Mouse (Mus musculus) CH12.LX (cell line): ENCODE measurements around the gene Hoxa13. TPM values are rescaled to one million over a fixed set of nuclear protein-coding genes. Genes with fewer than 3 reads are reported as not detected.

Experiments
- DNase-seq: peaks from one replicate; pipeline ENCODE4 v3.0.0-alpha.2; 2013; ENCODE audit errors: extremely low read depth
- H3K27ac ChIP-seq: 2 replicates; pipeline ENCODE4 v1.5.1; 2012; ENCODE audit warnings: low read depth, mild to moderate bottlenecking, control low read depth, moderate library complexity; ENCODE audit not compliant: insufficient read depth
- H3K27me3 ChIP-seq: replicated peaks from 2 replicates; pipeline ENCODE3; 2012; ENCODE audit warnings: inconsistent platforms
- H3K36me3 ChIP-seq, 2 experiments: replicated peaks in 1 of 2; 2 replicates each; pipeline versions ENCODE3 to v1.6.1; 2012; ENCODE audit warnings: inconsistent platforms in 1 of 2, low read length in 1 of 2, mild to moderate bottlenecking in 1 of 2, mixed read lengths in 1 of 2, moderate library complexity in 1 of 2; ENCODE audit not compliant: control insufficient read depth in 1 of 2, insufficient read depth in 1 of 2
- H3K4me1 ChIP-seq, 2 experiments: 2 replicates each; pipeline ENCODE4 v1.6.1; 2012; ENCODE audit warnings: inconsistent platforms in 1 of 2, moderate library complexity in 1 of 2; ENCODE audit not compliant: insufficient read depth in 2 of 2, control insufficient read depth in 1 of 2
- H3K4me2 ChIP-seq: 2 replicates; pipeline ENCODE4 v1.6.1; 2012; ENCODE audit warnings: low read depth, mild to moderate bottlenecking, control low read depth; ENCODE audit not compliant: poor library complexity, insufficient read depth, severe bottlenecking
- H3K4me3 ChIP-seq, 3 experiments: fragments of 150-350 bp in 1 of 3; sonication (generic) in 1 of 3; replicated peaks in 1 of 3; 2 replicates each; pipeline versions ENCODE3 to v1.5.1; 2011 to 2012; ENCODE audit warnings: low read depth in 2 of 3, low read length in 2 of 3, mild to moderate bottlenecking in 2 of 3, moderate library complexity in 2 of 3, control low read depth in 1 of 3, improper control_type of control experiment in 1 of 3, inconsistent platforms in 1 of 3, mixed read lengths in 1 of 3; ENCODE audit not compliant: poor library complexity in 1 of 3
- H3K79me2 ChIP-seq: replicated peaks from 2 replicates; pipeline ENCODE4 v1.6.1; 2012; ENCODE audit warnings: mild to moderate bottlenecking, moderate library complexity; ENCODE audit not compliant: control insufficient read depth, poor library complexity, insufficient read depth, severe bottlenecking; ENCODE audit errors: extremely low read depth
- H3K9ac ChIP-seq: 2 replicates; pipeline ENCODE4 v1.6.1; 2012; ENCODE audit warnings: low read depth, mild to moderate bottlenecking, control low read depth, moderate library complexity; ENCODE audit not compliant: insufficient read depth
- H3K9me3 ChIP-seq: replicated peaks from 2 replicates; pipeline ENCODE3; 2012; ENCODE audit warnings: low read length, inconsistent platforms, mixed read lengths
- BHLHE40 ChIP-seq: IDR thresholded peaks from 2 replicates; pipeline ENCODE4 v1.6.1; 2011; ENCODE audit warnings: mild to moderate bottlenecking, low read depth, low read length, improper control_type of control experiment
- CHD1 ChIP-seq: IDR thresholded peaks from 2 replicates; pipeline ENCODE4 v1.6.1; 2012; ENCODE audit warnings: low read depth, low read length, improper control_type of control experiment, inconsistent platforms
- CHD2 ChIP-seq: IDR thresholded peaks from 2 replicates; pipeline ENCODE4 v1.6.1; 2011; ENCODE audit warnings: low read length, improper control_type of control experiment
- E2F4 ChIP-seq: IDR thresholded peaks from 2 replicates; pipeline ENCODE4 v1.6.1; 2011; ENCODE audit warnings: low read depth, low read length, improper control_type of control experiment; ENCODE audit not compliant: insufficient replicate concordance
- JUN ChIP-seq: IDR thresholded peaks from 2 replicates; pipeline ENCODE4 v1.6.1; 2011; ENCODE audit warnings: low read depth, mild to moderate bottlenecking, low read length, improper control_type of control experiment, moderate library complexity; ENCODE audit not compliant: insufficient read depth
- JUND ChIP-seq: conservative IDR thresholded peaks from 2 replicates; pipeline ENCODE4 v1.6.1; 2011; ENCODE audit warnings: low read depth, low read length, improper control_type of control experiment
- MAFK ChIP-seq: IDR thresholded peaks from 2 replicates; pipeline ENCODE4 v1.6.1; 2011; ENCODE audit warnings: low read length, improper control_type of control experiment; ENCODE audit not compliant: insufficient replicate concordance
- MAX ChIP-seq: IDR thresholded peaks from 2 replicates; pipeline ENCODE4 v1.6.1; 2011; ENCODE audit warnings: low read length, improper control_type of control experiment
- MXI1 ChIP-seq: IDR thresholded peaks from 2 replicates; pipeline ENCODE4 v1.6.1; 2011; ENCODE audit warnings: mild to moderate bottlenecking, low read depth, low read length, improper control_type of control experiment
- PAX5 ChIP-seq: IDR thresholded peaks from 2 replicates; pipeline ENCODE4 v1.6.1; 2012; ENCODE audit warnings: low read length, inconsistent platforms, mixed read lengths
- POLR2AphosphoS2 ChIP-seq: IDR thresholded peaks from 2 replicates; pipeline ENCODE4 v1.6.1; 2011; ENCODE audit warnings: low read depth, low read length, improper control_type of control experiment
- RAD21 ChIP-seq: IDR thresholded peaks from 2 replicates; pipeline ENCODE4 v1.6.1; 2011; ENCODE audit warnings: low read depth, mild to moderate bottlenecking, low read length, improper control_type of control experiment, moderate library complexity
- SMC3 ChIP-seq: IDR thresholded peaks from 2 replicates; pipeline ENCODE4 v1.6.1; 2011; ENCODE audit warnings: low read depth, low read length, improper control_type of control experiment
- TBP ChIP-seq: conservative IDR thresholded peaks from 2 replicates; pipeline ENCODE4 v1.6.1; 2011; ENCODE audit warnings: low read depth, low read length, improper control_type of control experiment
- USF2 ChIP-seq: conservative IDR thresholded peaks from 2 replicates; pipeline ENCODE4 v1.6.1; 2011; ENCODE audit warnings: low read depth, low read length, improper control_type of control experiment
- ZKSCAN1 ChIP-seq: IDR thresholded peaks from 2 replicates; pipeline ENCODE4 v1.6.1; 2012; ENCODE audit warnings: low read depth, inconsistent platforms, low read length, improper control_type of control experiment, borderline replicate concordance
- ZNF384 ChIP-seq: IDR thresholded peaks from 2 replicates; pipeline ENCODE4 v1.6.1; 2012; ENCODE audit warnings: low read depth, low read length, improper control_type of control experiment, inconsistent platforms
- dilution Hi-C: fragments of 300-500 bp; cut with MboI; formaldehyde crosslinking; loops from 2 replicates; pipeline ENCODE4 v1.14.3; 2020; ENCODE audit warnings: low sequenced_read_pairs; ENCODE audit not compliant: extremely low pct_unique_long_range_greater_than_20kb, extremely low pct_ligation_motif_present
- in situ Hi-C: fragments of 300-500 bp; cut with MboI; formaldehyde crosslinking; loops from 3 replicates; pipeline ENCODE4 v1.14.3; 2019; ENCODE audit warnings: low sequenced_read_pairs, low pct_ligation_motif_present, low pct_unique_long_range_greater_than_20kb, mixed read lengths
- polyA plus RNA-seq: library from polyadenylated mRNA; unstranded; fragments of >175 nt; gene quantifications from 2 replicates; pipeline ENCODE4 v1.2.1, GENCODE M21; 2012; ENCODE audit warnings: low read depth; ENCODE audit not compliant: insufficient read length
- total RNA-seq, 2 experiments: library from RNA; depleted of rRNA; stranded (reverse); fragments of 300-350 nt in 1 of 2; fragments of >200 nt in 1 of 2; gene quantifications; 2 replicates each; pipeline ENCODE4 v1.2.3; 2012 to 2014

Gene Hoxa13
- total and polyA plus RNA-seq, 3 experiments: 0.17 TPM; not detected in 2

DNA sequence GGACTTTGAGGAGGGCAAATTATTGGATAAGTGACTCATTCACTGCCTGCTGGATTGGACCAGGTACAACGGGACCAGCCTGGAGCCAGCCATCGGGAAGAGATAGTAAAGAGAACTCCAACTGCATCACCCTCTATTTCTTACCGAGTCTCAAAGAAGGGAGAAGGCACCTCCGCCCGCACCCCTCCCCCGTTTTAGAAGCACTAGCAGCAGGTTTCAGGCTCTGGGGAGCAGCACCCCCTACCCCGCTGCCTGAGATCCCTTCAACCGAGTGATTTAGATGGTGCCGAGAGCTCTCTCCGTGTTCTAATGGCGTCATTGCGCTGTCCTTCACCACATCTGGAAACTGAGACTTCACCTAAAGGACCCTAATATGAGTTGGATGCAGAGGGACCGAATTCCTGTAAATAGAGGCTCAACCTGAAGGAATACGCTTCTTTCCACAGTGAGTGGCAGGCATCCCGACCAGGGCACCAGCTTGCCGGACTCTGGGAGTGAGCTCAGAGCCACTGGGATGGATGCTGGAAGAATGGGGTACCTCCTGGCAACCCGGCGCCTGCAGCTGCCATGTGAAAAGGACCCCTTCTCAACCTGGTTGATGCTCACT lies 4.7 kb upstream of the Hoxa13 start:
- DNase-seq: no peak
- no peak overlapping the region for H3K9ac ChIP-seq
- in situ Hi-C loops: loop anchor here (10.0 to 25.0 kb wide), 2 partner anchors 569 to 647 kb away; no protein-coding TSS in a partner anchor
- no peak overlapping the region for H3K27ac ChIP-seq
- no peaks in the 10 kb centered on the region for H3K36me3 ChIP-seq
- dilution Hi-C loops: no loop called here
- H3K79me2 ChIP-seq: no peaks in the 10 kb centered on the region
- H3K4me2 ChIP-seq: no peak overlapping the region
- H3K9me3 ChIP-seq: no peaks in the 10 kb centered on the region
- TF ChIP-seq PAX5 (no peak), USF2 (no peak), TBP (no peak), MXI1 (no peak), JUND (no peak)
- peaks cover 0 to 4% of the 10 kb centered on the region in 2 experiments; a peak in 1 of 4 replicates for H3K4me1 ChIP-seq
- H3K27me3 ChIP-seq: peaks cover 20% of the 10 kb centered on the region
- H3K4me3 ChIP-seq: no peak overlapping the region

GRCm38 (mm10) chr6:52264106-52264790 lies 3.6 kb upstream of the Hoxa13 start:
- dilution Hi-C loops (no loop called here), in situ Hi-C loops (loop anchor here (10.0 to 25.0 kb wide), 2 partner anchors 571 to 648 kb away; no protein-coding TSS in a partner anchor)
- no peak for DNase-seq
- Histone ChIP-seq H3K79me2 (no peaks in the 10 kb centered on the region), H3K9ac (no peak overlapping the region), H3K27me3 (peaks cover 21% of the 10 kb centered on the region), H3K27ac (no peak overlapping the region), H3K36me3 (no peaks in the 10 kb centered on the region), H3K4me2 (no peak overlapping the region), H3K4me3 (no peak overlapping the region), H3K9me3 (peaks cover 5% of the 10 kb centered on the region), H3K4me1 (peaks cover 0 to 4% of the 10 kb centered on the region in 2 experiments; a peak in 1 of 4 replicates)
- TF ChIP-seq MAFK: no peak

DNA sequence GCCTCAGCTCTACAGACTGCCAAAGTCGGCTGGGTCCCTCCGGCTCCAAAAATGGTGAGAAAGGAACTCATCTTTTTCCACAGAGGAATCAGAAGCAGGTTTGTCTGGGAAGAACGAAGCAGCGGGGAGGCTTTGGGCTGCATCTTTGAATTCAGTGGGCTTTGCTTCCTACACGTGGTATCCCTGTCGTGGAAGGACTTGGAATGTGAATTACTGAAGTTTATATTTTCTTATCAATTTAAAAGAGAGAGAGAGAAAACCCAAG lies 2.6 kb upstream of the Hoxa13 start:
- Histone ChIP-seq H3K27me3 (peaks cover 23% of the 10 kb centered on the region), H3K79me2 (no peaks in the 10 kb centered on the region), H3K4me2 (no peak overlapping the region), H3K4me3 (no peak overlapping the region), H3K27ac (no peak overlapping the region), H3K9ac (no peak overlapping the region), H3K36me3 (no peaks in the 10 kb centered on the region), H3K4me1 (no peaks in the 10 kb centered on the region), H3K9me3 (peaks cover 5% of the 10 kb centered on the region)
- dilution Hi-C loops (no loop called here), in situ Hi-C loops (loop anchor here (10.0 to 25.0 kb wide), 2 partner anchors 572 to 649 kb away; no protein-coding TSS in a partner anchor)
- TF ChIP-seq SMC3 (no peak), TBP (no peak), ZKSCAN1 (no peak), ZNF384 (no peak), CHD2 (no peak), BHLHE40 (no peak), JUN (no peak), MAX (no peak), RAD21 (no peak), CHD1 (no peak), POLR2AphosphoS2 (no peak), E2F4 (no peak)
- no peak for DNase-seq
